Mouse (Mus musculus) limb, embryonic 11.5 days (tissue): ENCODE measurements around the gene Macrod1. TPM values are rescaled to one million over a fixed set of nuclear protein-coding genes. Genes with fewer than 3 reads are reported as not detected.

ENCODE experiments used
- ATAC-seq: fragments of 200-750 bp; cut with Nextera tagmentation; 2 replicates; pipeline ENCODE4 v1.8.0; 2017; ENCODE audit warnings: low read depth; ENCODE audit not compliant: insufficient number of reproducible peaks, low FRiP score, low TSS enrichment
- DNase-seq: peaks from one replicate; pipeline ENCODE4 v3.0.0-alpha.2; 2015; ENCODE audit warnings: low spot score
- H3K27ac ChIP-seq: fragments of 300-500 bp; sonication (generic); replicated peaks from 2 replicates; pipeline ENCODE4 v1.5.1; 2014; ENCODE audit warnings: low read depth, mild to moderate bottlenecking, low read length
- H3K27me3 ChIP-seq: fragments of 300-500 bp; sonication (generic); 2 replicates; pipeline ENCODE4 v1.6.1; 2014; ENCODE audit warnings: mild to moderate bottlenecking, low read length, mixed read lengths; ENCODE audit not compliant: control insufficient read depth, insufficient read depth
- H3K36me3 ChIP-seq: fragments of 300-500 bp; sonication (generic); 2 replicates; pipeline ENCODE4 v1.6.1; 2014; ENCODE audit warnings: mild to moderate bottlenecking, low read length, moderate library complexity, mixed read lengths; ENCODE audit not compliant: control insufficient read depth, insufficient read depth
- H3K4me1 ChIP-seq: fragments of 300-500 bp; sonication (generic); 2 replicates; pipeline ENCODE4 v1.6.1; 2014; ENCODE audit warnings: low read length, mixed read lengths; ENCODE audit not compliant: control insufficient read depth, insufficient read depth
- H3K4me2 ChIP-seq: fragments of 300-500 bp; sonication (generic); 2 replicates; pipeline ENCODE4 v1.6.1; 2014; ENCODE audit warnings: low read depth, mild to moderate bottlenecking, moderate library complexity; ENCODE audit not compliant: severe bottlenecking
- H3K4me3 ChIP-seq: fragments of 300-500 bp; sonication (generic); 2 replicates; pipeline ENCODE4 v1.5.1; 2014; ENCODE audit warnings: low read depth, low read length
- H3K9ac ChIP-seq: fragments of 300-500 bp; sonication (generic); 2 replicates; pipeline ENCODE4 v1.6.1; 2014; ENCODE audit warnings: mild to moderate bottlenecking, low read length
- H3K9me3 ChIP-seq: fragments of 300-500 bp; sonication (generic); 2 replicates; pipeline ENCODE4 v1.6.1; 2016; ENCODE audit warnings: low read length; ENCODE audit not compliant: control insufficient read depth
- WGBS: fragments of 180-500 bp; shearing (Covaris S2); extraction: QIAGEN DNeasy Blood & Tissue Kit; methylation state at CpG from one replicate; pipeline ENCODE4 v1.1.7; 2014; 5-methylcytosine and 5-hydroxymethylcytosine counted together
- polyA plus RNA-seq: library from polyadenylated mRNA; unstranded; fragments of >200 nt; fragmentation: Nextera tagmentation; extraction: Ambion mirVana; gene quantifications from 2 replicates; pipeline ENCODE4 v1.2.1, GENCODE M21; 2014

Gene Macrod1
- polyA plus RNA-seq, 1 experiment from 2014 or later = 4.1 TPM

- WGBS = 11% methylated on average over 6 of the region's 6 CpGs
- no peaks in the 10 kb centered on the region for H3K27me3 ChIP-seq
- ATAC-seq (no peak), DNase-seq (no peak)
- H3K9me3 ChIP-seq = no peaks in the 10 kb centered on the region
- H3K4me2 ChIP-seq = peak overlapping the region; percentile 52
- H3K9ac ChIP-seq = peak overlapping the region; percentile 37; the same call in 1 of the 2 replicates
- H3K36me3 ChIP-seq = peaks cover 9% of the 10 kb centered on the region
- peaks cover 11% of the 10 kb centered on the region for H3K4me1 ChIP-seq
- no peak overlapping the region for H3K27ac ChIP-seq
- H3K4me3 ChIP-seq = peak overlapping the region; percentile 87
Measured at GRCm38 (mm10) chr19:7217926-7218267, 161.3 kb downstream of the Macrod1 start.

- ATAC-seq = no peak
- no peak overlapping the region for H3K27ac ChIP-seq
- WGBS = 96% methylated on average over 5 of the region's 5 CpGs
- H3K36me3 ChIP-seq = peaks cover 9% of the 10 kb centered on the region
- DNase-seq = no peak
- H3K4me1 ChIP-seq = peaks cover 11% of the 10 kb centered on the region
- no peak overlapping the region for H3K9ac ChIP-seq
- H3K4me3 ChIP-seq = no peak overlapping the region
- H3K4me2 ChIP-seq = no peak overlapping the region
- no peaks in the 10 kb centered on the region for H3K9me3 ChIP-seq
- H3K27me3 ChIP-seq = no peaks in the 10 kb centered on the region
Measured at GRCm38 (mm10) chr19:7218753-7219152, 162.1 kb downstream of the Macrod1 start.

GRCm38 (mm10) chr19:7222196-7222595, 165.6 kb downstream of the Macrod1 start:
- DNase-seq = no peak
- H3K36me3 ChIP-seq = peaks cover 9% of the 10 kb centered on the region
- no peak overlapping the region for H3K4me2 ChIP-seq
- WGBS = 81% methylated on average over 6 of the region's 6 CpGs
- H3K27me3 ChIP-seq = no peaks in the 10 kb centered on the region
- no peak overlapping the region for H3K4me3 ChIP-seq
- no peak for ATAC-seq
- H3K9ac ChIP-seq = no peak overlapping the region
- H3K9me3 ChIP-seq = no peaks in the 10 kb centered on the region
- H3K4me1 ChIP-seq = peaks cover 4% of the 10 kb centered on the region; the same call in 1 of the 2 replicates
- H3K27ac ChIP-seq = no peak overlapping the region

- ATAC-seq = no peak
- H3K27ac ChIP-seq = no peak overlapping the region
- no peak overlapping the region for H3K9ac ChIP-seq
- H3K9me3 ChIP-seq = no peaks in the 10 kb centered on the region
- peaks cover 19% of the 10 kb centered on the region for H3K36me3 ChIP-seq
- DNase-seq = no peak
- H3K27me3 ChIP-seq = no peaks in the 10 kb centered on the region
- H3K4me1 ChIP-seq = no peaks in the 10 kb centered on the region
- H3K4me2 ChIP-seq = no peak overlapping the region
- no peak overlapping the region for H3K4me3 ChIP-seq
Measured at GRCm38 (mm10) chr19:7223488-7223887, 166.9 kb downstream of the Macrod1 start.

GRCm38 (mm10) chr19:7224253-7224652, 167.6 kb downstream of the Macrod1 start:
- no peak for DNase-seq
- Histone ChIP-seq H3K4me3 (no peak overlapping the region), H3K27me3 (no peaks in the 10 kb centered on the region), H3K9ac (no peak overlapping the region), H3K9me3 (no peaks in the 10 kb centered on the region), H3K36me3 (peaks cover 22% of the 10 kb centered on the region), H3K4me1 (no peaks in the 10 kb centered on the region), H3K4me2 (no peak overlapping the region), H3K27ac (no peak overlapping the region)
- WGBS = 81% methylated on average over 3 of the region's 3 CpGs
- ATAC-seq = no peak

DNA sequence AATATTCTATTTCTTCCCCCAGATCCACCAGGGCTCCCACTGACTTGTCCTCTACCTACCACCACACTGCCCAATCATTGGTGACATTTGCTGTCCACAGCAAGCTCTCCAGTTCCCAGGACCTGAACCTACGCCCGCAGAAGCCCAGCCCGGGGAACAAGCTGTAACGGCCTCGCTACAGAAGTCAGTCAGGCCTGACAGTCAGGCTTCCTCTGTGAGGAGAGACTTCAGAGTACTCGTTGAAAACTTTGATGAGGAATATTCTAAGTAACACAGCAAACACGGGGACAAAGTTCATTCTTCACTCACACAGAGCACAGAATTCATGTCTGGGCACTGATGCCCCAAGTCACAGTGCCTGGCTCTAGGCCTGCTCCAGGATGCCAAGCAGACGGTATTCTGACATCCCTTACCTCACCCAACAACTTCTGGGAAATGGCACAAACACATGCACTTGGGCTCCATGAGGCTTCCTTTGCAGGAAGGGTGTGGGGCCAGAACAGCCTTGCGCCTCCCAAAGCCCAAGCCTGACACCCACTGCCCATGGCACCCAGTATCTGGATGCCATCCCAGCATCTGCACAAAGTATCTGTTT, 168.6 kb downstream of the Macrod1 start:
- Histone ChIP-seq H3K9ac (no peak overlapping the region), H3K4me2 (no peak overlapping the region), H3K36me3 (peaks cover 31% of the 10 kb centered on the region), H3K4me1 (no peaks in the 10 kb centered on the region), H3K27ac (no peak overlapping the region), H3K27me3 (no peaks in the 10 kb centered on the region), H3K4me3 (no peak overlapping the region), H3K9me3 (no peaks in the 10 kb centered on the region)
- ATAC-seq = no peak
- DNase-seq = no peak
- WGBS = 86% methylated on average over 9 of the region's 9 CpGs

DNA sequence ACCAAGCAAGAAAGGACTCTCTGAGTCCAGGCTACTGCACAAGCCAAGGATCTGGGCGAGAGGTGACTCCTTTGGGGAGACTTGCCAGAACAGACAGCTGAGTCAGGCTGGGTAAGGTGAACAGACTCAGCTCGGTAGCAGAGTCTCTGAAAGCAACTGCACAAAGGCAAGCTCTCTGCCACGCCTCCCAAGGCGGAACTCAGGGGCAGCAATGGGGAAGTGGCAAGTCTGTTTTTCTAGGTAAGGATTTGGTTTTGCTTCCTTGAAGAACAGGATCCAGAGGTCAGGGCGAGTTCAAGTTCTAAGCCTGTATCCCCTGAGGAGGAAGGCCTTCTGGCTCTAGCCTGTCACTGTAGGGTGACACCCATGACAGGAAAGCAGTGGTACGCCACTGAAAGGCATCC, 169.9 kb downstream of the Macrod1 start:
- no peak for ATAC-seq
- Histone ChIP-seq H3K27ac (no peak overlapping the region), H3K9ac (no peak overlapping the region), H3K4me2 (no peak overlapping the region), H3K4me1 (no peaks in the 10 kb centered on the region), H3K4me3 (no peak overlapping the region), H3K9me3 (no peaks in the 10 kb centered on the region), H3K27me3 (no peaks in the 10 kb centered on the region), H3K36me3 (peaks cover 33% of the 10 kb centered on the region)
- 89% methylated on average over 6 of the region's 6 CpGs for WGBS
- DNase-seq = no peak

DNA sequence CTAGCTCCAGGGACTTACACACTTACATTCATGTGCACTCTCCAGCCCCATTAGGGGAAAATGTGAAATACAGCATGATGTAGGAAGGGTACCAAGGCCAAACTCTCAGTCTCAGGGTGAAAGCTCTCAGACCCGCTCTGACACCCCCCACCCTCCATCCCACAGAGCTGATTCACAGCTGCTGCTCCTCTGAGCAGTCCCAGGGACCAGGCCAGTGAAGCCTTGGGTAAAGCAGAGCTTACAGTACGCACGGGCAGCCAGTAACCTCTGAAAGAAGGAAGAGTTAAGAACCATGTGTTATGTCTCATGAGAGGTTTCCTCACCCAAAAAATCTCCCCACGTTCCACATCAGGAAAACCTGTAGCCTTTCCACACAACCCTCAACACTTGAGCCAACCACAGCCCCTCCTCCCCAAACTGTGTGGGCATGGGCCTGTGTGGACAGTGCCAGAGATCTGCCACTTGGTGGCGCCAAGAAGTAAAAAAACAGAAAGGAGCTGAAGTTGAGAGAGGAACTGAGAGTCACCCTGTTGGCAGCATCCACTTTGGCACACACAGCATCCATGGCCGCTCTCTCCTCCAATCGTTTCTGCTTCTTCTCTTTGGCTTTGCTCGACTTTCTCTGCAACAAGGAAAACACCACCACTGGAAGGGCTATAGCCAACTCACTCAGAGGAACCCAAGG, 178.1 kb downstream of the Macrod1 start:
- no peaks in the 10 kb centered on the region for H3K27me3 ChIP-seq
- no peak overlapping the region for H3K4me2 ChIP-seq
- H3K4me1 ChIP-seq = peaks cover 3% of the 10 kb centered on the region; the same call in 1 of the 2 replicates
- H3K9ac ChIP-seq = no peak overlapping the region
- peaks cover 11% of the 10 kb centered on the region for H3K36me3 ChIP-seq
- no peaks in the 10 kb centered on the region for H3K9me3 ChIP-seq
- DNase-seq (peak; percentile 77), ATAC-seq (0 out of 2 replicates have a peak, but pooled peaks have one; percentile 14)
- no peak overlapping the region for H3K4me3 ChIP-seq
- 62% methylated on average over 8 of the region's 8 CpGs for WGBS
- no peak overlapping the region for H3K27ac ChIP-seq
